Mouse (Mus musculus) heart, adult 2 months (tissue): ENCODE data around the gene Mcoln1. TPM values are rescaled to one million over a fixed set of nuclear protein-coding genes. Genes with fewer than 3 reads are reported as not detected.
A peak's percentile ranks its signal among the peaks of the same experiment; 100 is the strongest.

ENCODE experiments used
- DNase-seq, 2 experiments: peaks; one replicate each; pipeline ENCODE4 v3.0.0; 2021
- H3K27ac ChIP-seq: fragments of 200-600 bp; 2 replicates; pipeline ENCODE4 v1.8.1; 2022
- H3K27me3 ChIP-seq: fragments of 200-500 bp; 2 replicates; pipeline ENCODE4 v1.6.1; 2012; ENCODE audit warnings: mild to moderate bottlenecking, low read length, inconsistent platforms, mixed read lengths; ENCODE audit not compliant: control insufficient read depth, insufficient read depth
- H3K36me3 ChIP-seq: fragments of 200-500 bp; 2 replicates; pipeline ENCODE4 v1.6.1; 2012; ENCODE audit warnings: low read length, inconsistent platforms; ENCODE audit not compliant: control insufficient read depth, insufficient read depth
- H3K4me1 ChIP-seq: fragments of 200-500 bp; 2 replicates; pipeline ENCODE4 v1.6.1; 2011; ENCODE audit warnings: low read length; ENCODE audit not compliant: control insufficient read depth, insufficient read depth
- H3K4me3 ChIP-seq: fragments of 200-600 bp; 2 replicates; pipeline ENCODE4 v1.8.1; 2022
- H3K79me2 ChIP-seq: fragments of 200-500 bp; replicated peaks from 2 replicates; pipeline ENCODE4 v1.6.1; 2012; ENCODE audit warnings: mild to moderate bottlenecking, inconsistent platforms, low read length, moderate library complexity, mixed read lengths; ENCODE audit not compliant: control insufficient read depth, insufficient read depth
- H3K9ac ChIP-seq: fragments of 200-500 bp; 2 replicates; pipeline ENCODE4 v1.6.1; 2012; ENCODE audit warnings: low read depth, mild to moderate bottlenecking, control low read depth, inconsistent platforms, low read length, mixed read lengths
- CTCF ChIP-seq: fragments of 200-600 bp; IDR thresholded peaks from 2 replicates; pipeline ENCODE4 v1.8.1; 2022; ENCODE audit warnings: antibody characterized with exemption, mild to moderate bottlenecking, moderate library complexity
- EP300 ChIP-seq: fragments of 200-500 bp; IDR thresholded peaks from 2 replicates; pipeline ENCODE4 v1.6.1; 2011; ENCODE audit warnings: low read depth, low read length, control low read depth; ENCODE audit not compliant: insufficient read depth
- POLR2A ChIP-seq: fragments of 200-500 bp; IDR thresholded peaks from 2 replicates; pipeline ENCODE4 v1.6.1; 2011; ENCODE audit warnings: mild to moderate bottlenecking, low read depth, low read length, control low read depth; ENCODE audit not compliant: insufficient read depth
- WGBS: fragments of 180-500 bp; shearing (Covaris S2); methylation state at CpG from one replicate; pipeline ENCODE4 v1.1.7; 2018; 5-methylcytosine and 5-hydroxymethylcytosine counted together
- intact Hi-C: fragments of 180-260 bp; cut with DNase I; formaldehyde crosslinking; loops from one replicate; pipeline ENCODE4 v1.15.1; 2025
- polyA plus RNA-seq: library from polyadenylated mRNA; depleted of rRNA; stranded (reverse); fragments of >200 nt; gene quantifications from 2 replicates; pipeline ENCODE4 v1.2.3, GENCODE M21; 2012
- total RNA-seq, 2 experiments: library from RNA; stranded (reverse); gene quantifications; 2 replicates each; pipeline ENCODE4 v1.2.3; 2021

Gene Mcoln1
- total and polyA plus RNA-seq, 3 experiments = 20.6 to 86.9 (median 23.1) TPM

DNA sequence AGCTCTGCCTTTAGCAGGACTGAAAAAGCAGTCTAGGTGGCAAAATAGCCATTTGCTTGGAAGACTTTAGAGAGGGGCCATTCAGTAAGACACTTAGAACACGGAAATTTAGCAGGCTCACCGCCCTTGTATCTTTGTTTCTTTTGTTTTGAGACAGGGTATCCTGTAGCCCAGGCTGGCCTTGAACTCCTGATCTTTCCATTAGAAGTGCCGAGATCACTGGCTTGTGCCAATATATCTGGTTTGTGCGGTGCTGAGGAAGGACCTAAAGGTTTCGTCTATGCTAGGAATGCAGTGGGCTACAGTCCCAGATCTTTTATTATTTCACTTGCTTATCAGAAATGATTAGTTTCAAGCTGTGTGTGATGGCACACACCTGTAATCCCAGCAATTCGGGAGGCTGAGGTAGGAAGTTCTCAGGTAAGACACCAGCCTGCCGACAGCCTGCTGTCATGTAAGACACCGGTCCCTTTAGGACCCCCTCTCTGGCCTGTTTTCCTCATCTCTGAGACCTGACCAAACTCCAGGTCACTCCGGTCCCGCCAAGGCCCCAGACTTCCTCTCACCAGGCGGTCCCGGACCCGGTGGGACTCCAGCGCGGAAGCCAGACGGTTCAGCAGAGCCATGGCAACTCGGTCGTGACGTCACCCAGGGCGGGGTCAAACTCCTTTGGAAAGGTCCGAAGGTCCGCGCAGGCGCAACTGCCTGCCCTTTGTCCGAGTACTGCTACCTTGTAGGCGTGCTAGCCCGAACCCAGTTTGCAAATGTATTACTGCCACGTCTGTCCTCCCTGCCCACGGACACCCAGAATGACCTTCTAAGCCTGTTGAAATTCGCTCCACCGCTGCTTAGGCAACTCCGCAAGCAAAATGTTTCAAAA lies 33.0 kb upstream of the Mcoln1 start, which contains the start of gene Pex11g:
TSS of gene Pex11g (minus strand) at position 675 of the 880 bp plus-strand sequence.
- Histone ChIP-seq H3K4me1 (no peaks in the 10 kb centered on the region), H3K36me3 (no peaks in the 10 kb centered on the region), H3K9ac (peak within 1 kb of the TSS; percentile 61), H3K4me3 (peak within 1 kb of the TSS; percentile 60), H3K27ac (peak within 1 kb of the TSS; percentile 83), H3K79me2 (no peaks in the 10 kb centered on the region), H3K27me3 (no peaks in the 10 kb centered on the region)
- WGBS = 5% methylated on average over 32 of the region's 32 CpGs
- intact Hi-C loops = loop anchor here (2.0 to 5.0 kb wide), 2 partner anchors 26 to 205 kb away; partner anchors contain the start of genes Fcor and Zfp358
- no peak for TF ChIP-seq CTCF
- TF ChIP-seq EP300 = peak; percentile 51; the same call in 1 of the 2 replicates
- peak; percentile 87 for TF ChIP-seq POLR2A
- peak; percentile 97 to 98 for DNase-seq

GRCm38 (mm10) chr8:3467886-3468545 lies 32.2 kb upstream of the Mcoln1 start:
- Histone ChIP-seq H3K27ac (peak overlapping the region; percentile 83), H3K9ac (peak overlapping the region; percentile 40), H3K36me3 (no peaks in the 10 kb centered on the region), H3K79me2 (no peaks in the 10 kb centered on the region), H3K27me3 (no peaks in the 10 kb centered on the region), H3K4me1 (no peaks in the 10 kb centered on the region), H3K4me3 (peak overlapping the region; percentile 60)
- intact Hi-C loops = loop anchor here (2.0 to 5.0 kb wide), 2 partner anchors 25 to 204 kb away; partner anchors contain the start of genes Fcor and Zfp358
- DNase-seq = no peak
- no peak for TF ChIP-seq CTCF
- TF ChIP-seq POLR2A = no peak
- no peak for TF ChIP-seq EP300
- WGBS = 55% methylated on average over 9 of the region's 9 CpGs

GRCm38 (mm10) chr8:3468838-3469237 lies 31.4 kb upstream of the Mcoln1 start:
- 96% methylated on average over 1 of the region's 1 CpGs for WGBS
- Histone ChIP-seq H3K36me3 (no peaks in the 10 kb centered on the region), H3K27ac (no peak overlapping the region), H3K27me3 (no peaks in the 10 kb centered on the region), H3K4me3 (no peak overlapping the region), H3K79me2 (no peaks in the 10 kb centered on the region), H3K4me1 (no peaks in the 10 kb centered on the region), H3K9ac (no peak overlapping the region)
- intact Hi-C loops = loop anchor here (5.0 kb wide), 1 partner anchor 203 kb away; the partner anchor contains the start of gene Fcor
- no peak for DNase-seq
- TF ChIP-seq POLR2A = no peak
- TF ChIP-seq CTCF = peak; percentile 34

- no peak within 1 kb of the TSS for H3K4me3 ChIP-seq
- no peak for DNase-seq
- TF ChIP-seq POLR2A (no peak), EP300 (no peak), CTCF (no peak)
- H3K27ac ChIP-seq = no peak within 1 kb of the TSS
- H3K79me2 ChIP-seq = no peaks in the 10 kb centered on the region
- H3K9ac ChIP-seq = no peak within 1 kb of the TSS
- no peaks in the 10 kb centered on the region for H3K27me3 ChIP-seq
- H3K4me1 ChIP-seq = no peaks in the 10 kb centered on the region
- intact Hi-C loops = no loop called here
- H3K36me3 ChIP-seq = no peaks in the 10 kb centered on the region
These were observed 29.7 kb upstream of the Mcoln1 start, which contains the start of gene Tex45 for GRCm38 (mm10) chr8:3470562-3470961. Tex45 (plus strand) TSS chr8:3470862.

DNA sequence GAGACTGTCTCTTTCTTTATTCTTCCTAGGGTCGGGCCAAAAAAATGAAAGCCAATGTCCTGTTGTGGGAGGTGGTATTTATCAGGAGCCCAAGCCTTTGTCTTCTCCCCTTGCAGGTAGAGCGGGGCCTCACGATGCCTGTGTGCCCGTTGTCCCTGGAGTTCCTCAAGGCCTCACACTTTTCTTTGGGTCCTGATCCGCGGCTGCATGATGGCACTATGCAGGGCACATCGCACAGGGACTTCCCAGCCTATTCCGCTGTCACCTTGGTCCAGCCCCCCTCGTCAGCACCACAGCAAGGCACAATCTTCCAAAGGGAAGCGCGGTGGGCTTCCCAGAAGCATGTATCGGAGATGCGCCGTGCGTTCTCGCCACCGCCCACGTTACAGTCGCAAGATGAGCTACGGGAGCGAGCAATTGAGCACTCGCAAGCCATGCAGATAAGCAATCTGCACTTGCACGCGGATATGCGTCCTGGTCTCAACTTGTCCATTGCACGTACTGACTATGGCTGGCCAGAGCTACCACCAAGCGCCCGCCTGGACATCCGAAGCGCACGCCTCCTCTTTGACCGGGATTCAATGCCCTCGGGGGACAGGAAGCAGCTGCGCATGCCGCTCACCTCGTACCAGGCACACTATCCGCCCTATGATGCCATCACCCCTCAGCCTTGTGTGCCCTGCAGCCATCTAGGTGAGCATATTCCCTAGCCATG lies 24.4 kb upstream of the Mcoln1 start:
- Histone ChIP-seq H3K36me3 (no peaks in the 10 kb centered on the region), H3K4me1 (no peaks in the 10 kb centered on the region), H3K79me2 (no peaks in the 10 kb centered on the region), H3K27me3 (peaks cover 5% of the 10 kb centered on the region; the same call in 1 of the 2 replicates), H3K27ac (no peak overlapping the region), H3K4me3 (no peak overlapping the region), H3K9ac (no peak overlapping the region)
- no peak for TF ChIP-seq EP300
- no peak for TF ChIP-seq CTCF
- TF ChIP-seq POLR2A = no peak
- 23% methylated on average over 37 of the region's 37 CpGs for WGBS
- intact Hi-C loops = no loop called here
- no peak for DNase-seq
